Mouse (Mus musculus) gastrocnemius, adult 8-10 months (tissue): ENCODE measurements around the gene Pacsin1. TPM values are rescaled to one million over a fixed set of nuclear protein-coding genes. Genes with fewer than 3 reads are reported as not detected.

Experiments used
- DNase-seq, 2 experiments: peaks; one replicate each; pipeline ENCODE4 v3.0.0; 2022; ENCODE audit warnings: low spot score in 2 of 2
- total RNA-seq, 4 experiments: library from RNA; stranded (reverse); gene quantifications; 2 replicates each; pipeline ENCODE4 v1.2.4; 2022

Gene Pacsin1
- total RNA-seq, 4 experiments from 2014 or later: 0.15 to 0.51 TPM; not detected in 2

- DNase-seq: no peak
These were observed 69.0 kb downstream of the Pacsin1 start for GRCm38 (mm10) chr17:27724327-27724726.

GRCm38 (mm10) chr17:27725011-27725410, 69.7 kb downstream of the Pacsin1 start:
- DNase-seq: no peak

GRCm38 (mm10) chr17:27725412-27725811, 70.1 kb downstream of the Pacsin1 start:
- no peak for DNase-seq

GRCm38 (mm10) chr17:27726527-27726926, 71.2 kb downstream of the Pacsin1 start:
- DNase-seq: no peak

GRCm38 (mm10) chr17:27728770-27729169, 73.5 kb downstream of the Pacsin1 start, which contains the start of gene Spdef:
Gene Spdef, minus strand, starts transcription at chr17:27728955.
- DNase-seq: no peak

GRCm38 (mm10) chr17:27732152-27732551, 76.8 kb downstream of the Pacsin1 start:
- DNase-seq: no peak

- DNase-seq: no peak
These were observed 77.4 kb downstream of the Pacsin1 start for GRCm38 (mm10) chr17:27732694-27733093.

GRCm38 (mm10) chr17:27734344-27735073, 79.2 kb downstream of the Pacsin1 start:
- DNase-seq: no peak

GRCm38 (mm10) chr17:27740961-27741360, 85.7 kb downstream of the Pacsin1 start:
- DNase-seq: no peak

- DNase-seq: no peak
These were observed 91.1 kb downstream of the Pacsin1 start for GRCm38 (mm10) chr17:27746446-27746845.

- no peak for DNase-seq
These were observed 92.8 kb downstream of the Pacsin1 start for GRCm38 (mm10) chr17:27748123-27748522.

GRCm38 (mm10) chr17:27750451-27750942, 95.2 kb downstream of the Pacsin1 start:
- DNase-seq: no peak

- no peak for DNase-seq
These were observed 96.2 kb downstream of the Pacsin1 start for GRCm38 (mm10) chr17:27751314-27752202.

GRCm38 (mm10) chr17:27760169-27760568, 104.9 kb downstream of the Pacsin1 start:
- DNase-seq: no peak

Other genes with a start within 250 kb of the Pacsin1 start
- gene Grm4, start 134.1 kb upstream of the Pacsin1 start, total RNA-seq: under 1 TPM in 1 of 4 experiments, not detected in 3; 0.11 TPM
- gene Hmga1, start 99.0 kb upstream of the Pacsin1 start, total RNA-seq: 10 to 100 TPM; 27.6 to 34.9 (median 31.9) TPM
- gene AI413582, start 89.8 kb upstream of the Pacsin1 start, total RNA-seq: 1 to 10 TPM; 1.7 to 3.9 (median 2.8) TPM
- gene Nudt3, start 32.0 kb upstream of the Pacsin1 start, total RNA-seq: 100 to 1,000 TPM; 260 to 347 (median 290) TPM
- 1 to 10 TPM in 2 of 4 experiments, not detected in 2; 1.5 to 2.2 TPM for gene RPS10-NUDT3, start 20.3 kb upstream of the Pacsin1 start, total RNA-seq
- gene Rps10, start 18.8 kb upstream of the Pacsin1 start, total RNA-seq: 100 to 1,000 TPM; 332 to 455 (median 370) TPM
- gene Spdef, start 73.4 kb downstream of the Pacsin1 start, total RNA-seq: not detected
- 100 to 1,000 TPM; 224 to 253 (median 227) TPM for gene D17Wsu92e, start 165.1 kb downstream of the Pacsin1 start, total RNA-seq
- gene Snrpc, start 182.6 kb downstream of the Pacsin1 start, total RNA-seq: 10 to 100 TPM; 52.1 to 64.3 (median 59.5) TPM
- gene Uhrf1bp1, start 200.9 kb downstream of the Pacsin1 start, total RNA-seq: 10 to 100 TPM; 21.0 to 30.9 (median 28.8) TPM